Mouse (Mus musculus): ENCODE results near the gene Pappa2.

- TF ChIP-seq CTCF (IDR thresholded peaks at IDR 0.05; ENCODE audit: low read depth), result no peak
- no peak for TF ChIP-seq EP300 (optimal IDR thresholded peaks at IDR 0.05)
Observed at GRCm38 (mm10) chr1:158934447-158934846, 45.8 kb downstream of the Pappa2 start.

Measured in stomach, postnatal 0 days (tissue).